Mouse (Mus musculus) lung, embryonic 14.5 days (tissue): ENCODE data around the gene Snf8. TPM values are rescaled to one million over a fixed set of nuclear protein-coding genes. Genes with fewer than 3 reads are reported as not detected.
A peak's percentile ranks its signal among the peaks of the same experiment; 100 is the strongest.

Experiments
- ATAC-seq: fragments of 200-750 bp; cut with Nextera tagmentation; 2 replicates; pipeline ENCODE4 v1.8.0; 2017; ENCODE audit warnings: mild to moderate bottlenecking, moderate TSS enrichment, moderate library complexity; ENCODE audit not compliant: insufficient read depth
- DNase-seq: peaks from one replicate; pipeline ENCODE4 v3.0.0-alpha.2; 2015
- H3K27ac ChIP-seq: fragments of 300-500 bp; sonication (generic); 2 replicates; pipeline ENCODE4 v1.5.1; 2014; ENCODE audit warnings: low read depth, mild to moderate bottlenecking, moderate library complexity
- H3K27me3 ChIP-seq: fragments of 300-500 bp; sonication (generic); 2 replicates; pipeline ENCODE4 v1.6.1; 2014; ENCODE audit warnings: low read length, control low read depth; ENCODE audit not compliant: insufficient read depth
- H3K36me3 ChIP-seq: fragments of 300-500 bp; sonication (generic); 2 replicates; pipeline ENCODE4 v1.6.1; 2014; ENCODE audit warnings: control low read depth; ENCODE audit not compliant: insufficient read depth
- H3K4me1 ChIP-seq: fragments of 300-500 bp; sonication (generic); 2 replicates; pipeline ENCODE4 v1.6.1; 2014; ENCODE audit warnings: antibody characterized with exemption, control low read depth; ENCODE audit not compliant: insufficient read depth
- H3K4me2 ChIP-seq: fragments of 300-500 bp; sonication (generic); 2 replicates; pipeline ENCODE4 v1.6.1; 2014; ENCODE audit warnings: mild to moderate bottlenecking
- H3K4me3 ChIP-seq: fragments of 300-500 bp; sonication (generic); 2 replicates; pipeline ENCODE4 v1.5.1; 2014; ENCODE audit warnings: low read depth, low read length
- H3K9ac ChIP-seq: fragments of 300-500 bp; sonication (generic); 2 replicates; pipeline ENCODE4 v1.6.1; 2014
- H3K9me3 ChIP-seq: fragments of 300-500 bp; sonication (generic); 2 replicates; pipeline ENCODE4 v1.6.1; 2016; ENCODE audit warnings: low read depth, low read length, control low read depth
- CTCF ChIP-seq: IDR thresholded peaks from 2 replicates; pipeline ENCODE4 v1.5.1; 2016; ENCODE audit warnings: antibody characterized with exemption, low read depth
- WGBS: fragments of 180-500 bp; shearing (Covaris S2); extraction: QIAGEN DNeasy Blood & Tissue Kit; methylation state at CpG from one replicate; pipeline ENCODE4 v1.1.7; 2014; 5-methylcytosine and 5-hydroxymethylcytosine counted together
- polyA plus RNA-seq: library from polyadenylated mRNA; unstranded; fragments of >200 nt; fragmentation: Nextera tagmentation; extraction: Ambion mirVana; gene quantifications from 2 replicates; pipeline ENCODE4 v1.2.1, GENCODE M21; 2014

Snf8 gene
- polyA plus RNA-seq, 1 experiment from 2014 or later = 37.2 TPM

- Histone ChIP-seq H3K27me3 (no peaks in the 10 kb centered on the region), H3K4me2 (peak overlapping the region; percentile 94), H3K4me3 (peak overlapping the region; percentile 86), H3K27ac (peak overlapping the region; percentile 78), H3K9me3 (no peaks in the 10 kb centered on the region), H3K4me1 (peaks cover 4% of the 10 kb centered on the region; the same call in 1 of the 2 replicates), H3K36me3 (peaks cover 31% of the 10 kb centered on the region), H3K9ac (peak overlapping the region; percentile 84)
- 14% methylated on average over 17 of the region's 17 CpGs for WGBS
- no peak for TF ChIP-seq CTCF
- DNase-seq = no peak
- ATAC-seq = no peak
Observed at GRCm38 (mm10) chr11:96074351-96075176, 39.9 kb downstream of the Snf8 start.

- Histone ChIP-seq H3K4me2 (peak overlapping the region; percentile 94), H3K27ac (peak overlapping the region; percentile 78), H3K4me1 (peaks cover 4% of the 10 kb centered on the region; the same call in 1 of the 2 replicates), H3K27me3 (no peaks in the 10 kb centered on the region), H3K4me3 (peak overlapping the region; percentile 86), H3K36me3 (peaks cover 31% of the 10 kb centered on the region), H3K9me3 (no peaks in the 10 kb centered on the region), H3K9ac (peak overlapping the region; percentile 84)
- DNase-seq = peak; percentile 21
- no peak for TF ChIP-seq CTCF
- WGBS = under 1% methylated on average over 15 of the region's 15 CpGs
- 0 out of 2 replicates have a peak, but pooled peaks have one; percentile 0 for ATAC-seq
Observed at GRCm38 (mm10) chr11:96075177-96075508, 40.5 kb downstream of the Snf8 start.

- H3K27ac ChIP-seq = peak within 1 kb of the TSS; percentile 78
- under 1% methylated on average over 37 of the region's 37 CpGs for WGBS
- peak within 1 kb of the TSS; percentile 94 for H3K4me2 ChIP-seq
- H3K9me3 ChIP-seq = no peaks in the 10 kb centered on the region
- peak; percentile 99 for DNase-seq
- peak within 1 kb of the TSS; percentile 84 for H3K9ac ChIP-seq
- peaks cover 25% of the 10 kb centered on the region for H3K36me3 ChIP-seq
- peak; percentile 22; the same call in 1 of the 2 replicates for TF ChIP-seq CTCF
- ATAC-seq = peak; percentile 97
- H3K4me1 ChIP-seq = peaks cover 4% of the 10 kb centered on the region; the same call in 1 of the 2 replicates
- peak within 1 kb of the TSS; percentile 86 for H3K4me3 ChIP-seq
- no peaks in the 10 kb centered on the region for H3K27me3 ChIP-seq
Observed at GRCm38 (mm10) chr11:96075509-96076220, 41.0 kb downstream of the Snf8 start, which contains the start of gene Atp5g1. TSS of gene Atp5g1 (minus strand) at chr11:96075670.

- WGBS = 59% methylated on average over 13 of the region's 13 CpGs
- Histone ChIP-seq H3K27me3 (no peaks in the 10 kb centered on the region), H3K4me1 (peaks cover 4% of the 10 kb centered on the region; the same call in 1 of the 2 replicates), H3K9ac (no peak overlapping the region; the same call in 1 of the 2 replicates), H3K4me2 (peak overlapping the region; percentile 59), H3K9me3 (no peaks in the 10 kb centered on the region), H3K27ac (peak overlapping the region; percentile 54; the same call in 1 of the 2 replicates), H3K36me3 (peaks cover 18% of the 10 kb centered on the region), H3K4me3 (peak overlapping the region; percentile 30)
- DNase-seq (no peak), ATAC-seq (no peak)
- no peak for TF ChIP-seq CTCF
Observed at GRCm38 (mm10) chr11:96076221-96077105, 41.8 kb downstream of the Snf8 start.

GRCm38 (mm10) chr11:96080736-96081135 is 46.1 kb downstream of the Snf8 start:
- WGBS = 80% methylated on average over 5 of the region's 5 CpGs
- H3K4me2 ChIP-seq = no peak overlapping the region

GRCm38 (mm10) chr11:96082682-96083081 is 48.0 kb downstream of the Snf8 start:
- Histone ChIP-seq H3K27me3 (no peaks in the 10 kb centered on the region), H3K4me2 (no peak overlapping the region), H3K4me1 (no peaks in the 10 kb centered on the region), H3K27ac (no peak overlapping the region), H3K9me3 (no peaks in the 10 kb centered on the region), H3K9ac (no peak overlapping the region), H3K4me3 (no peak overlapping the region), H3K36me3 (no peaks in the 10 kb centered on the region)
- no peak for TF ChIP-seq CTCF
- DNase-seq (no peak), ATAC-seq (no peak)
- 55% methylated on average over 3 of the region's 3 CpGs for WGBS

More at GRCm38 (mm10) chr11:96080736-96081135, 46.1 kb downstream of the Snf8 start:
- Histone ChIP-seq H3K27me3 (no peaks in the 10 kb centered on the region), H3K4me1 (no peaks in the 10 kb centered on the region), H3K9ac (no peak overlapping the region), H3K27ac (no peak overlapping the region), H3K9me3 (no peaks in the 10 kb centered on the region), H3K36me3 (no peaks in the 10 kb centered on the region), H3K4me3 (no peak overlapping the region)
- no peak for TF ChIP-seq CTCF
- ATAC-seq (no peak), DNase-seq (no peak)
